Mouse (Mus musculus) liver, embryonic 14.5 days (tissue): ENCODE results near the gene Spata32.

Experiments
- CTCF ChIP-seq: IDR thresholded peaks from 2 replicates; pipeline ENCODE4 v1.5.1; 2016; ENCODE audit warnings: antibody characterized with exemption, low read depth, control low read depth
- EP300 ChIP-seq: IDR thresholded peaks from 2 replicates; pipeline ENCODE4 v1.6.1; 2016; ENCODE audit warnings: antibody characterized with exemption, low read depth

- TF ChIP-seq CTCF (peak; percentile 1; the same call in 1 of the 2 replicates), EP300 (no peak)
Observed at GRCm38 (mm10) chr11:103266729-103267345, 48.6 kb upstream of the Spata32 start.
